Mouse (Mus musculus): ENCODE data around the gene Rufy3. TPM values are rescaled to one million over a fixed set of nuclear protein-coding genes. Genes with fewer than 3 reads are reported as not detected.

Gene Rufy3
- polyA plus RNA-seq, 1 experiment from 2014 or later: 6.8 TPM

- Histone ChIP-seq H3K36me3 (replicated peaks; ENCODE audit: insufficient read depth, low read length) (peaks cover 11% of the 10 kb centered on the region), H3K4me1 (ENCODE audit: insufficient read depth) (0 out of 2 replicates have a peak, but pooled peaks cover 2% of the 10 kb centered on the region), H3K27ac (ENCODE audit: low read depth) (peak overlapping the region; percentile 35; the same call in 1 of the 2 replicates), H3K9me3 (ENCODE audit: low read length) (no peaks in the 10 kb centered on the region), H3K27me3 (ENCODE audit: insufficient read depth, low read length) (no peaks in the 10 kb centered on the region), H3K9ac (replicated peaks) (no peak overlapping the region), H3K4me3 (ENCODE audit: low read depth, low read length) (no peak overlapping the region), H3K4me2 (ENCODE audit: low read depth, low read length) (no peak overlapping the region)
- TF ChIP-seq CTCF (IDR thresholded peaks at IDR 0.05; ENCODE audit: low read depth) (no peak), EP300 (IDR thresholded peaks at IDR 0.05; ENCODE audit: low read depth) (no peak)
- 76% methylated on average over 5 of the region's 5 CpGs for WGBS (ENCODE audit: insufficient replicate concordance)
- DNase-seq: no peak
- no peak for ATAC-seq
Observed at GRCm38 (mm10) chr5:88631545-88631944, 66.7 kb downstream of the Rufy3 start.

- H3K4me3 ChIP-seq (ENCODE audit: low read depth, low read length): no peak overlapping the region
Observed at GRCm38 (mm10) chr5:88632463-88632862, 67.6 kb downstream of the Rufy3 start.

GRCm38 (mm10) chr5:88634076-88634475 is 69.2 kb downstream of the Rufy3 start:
- Histone ChIP-seq H3K4me3 (ENCODE audit: low read depth, low read length) (no peak overlapping the region), H3K27me3 (ENCODE audit: insufficient read depth, low read length) (no peaks in the 10 kb centered on the region), H3K9me3 (ENCODE audit: low read length) (no peaks in the 10 kb centered on the region), H3K4me2 (ENCODE audit: low read depth, low read length) (no peak overlapping the region), H3K27ac (ENCODE audit: low read depth) (no peak overlapping the region), H3K4me1 (ENCODE audit: insufficient read depth) (no peaks in the 10 kb centered on the region), H3K36me3 (replicated peaks; ENCODE audit: insufficient read depth, low read length) (peaks cover 23% of the 10 kb centered on the region), H3K9ac (replicated peaks) (no peak overlapping the region)
- TF ChIP-seq CTCF (IDR thresholded peaks at IDR 0.05; ENCODE audit: low read depth): no peak
- no peak for TF ChIP-seq EP300 (IDR thresholded peaks at IDR 0.05; ENCODE audit: low read depth)
- WGBS (ENCODE audit: insufficient replicate concordance): 84% methylated on average over 5 of the region's 5 CpGs
- no peak for ATAC-seq
- DNase-seq: no peak

More at GRCm38 (mm10) chr5:88632463-88632862, 67.6 kb downstream of the Rufy3 start:
- Histone ChIP-seq H3K27ac (ENCODE audit: low read depth) (no peak overlapping the region), H3K9me3 (ENCODE audit: low read length) (no peaks in the 10 kb centered on the region), H3K4me1 (ENCODE audit: insufficient read depth) (0 out of 2 replicates have a peak, but pooled peaks cover 2% of the 10 kb centered on the region), H3K36me3 (replicated peaks; ENCODE audit: insufficient read depth, low read length) (peaks cover 19% of the 10 kb centered on the region), H3K27me3 (ENCODE audit: insufficient read depth, low read length) (no peaks in the 10 kb centered on the region), H3K4me2 (ENCODE audit: low read depth, low read length) (no peak overlapping the region), H3K9ac (replicated peaks) (no peak overlapping the region)
- no peak for TF ChIP-seq EP300 (IDR thresholded peaks at IDR 0.05; ENCODE audit: low read depth)
- TF ChIP-seq CTCF (IDR thresholded peaks at IDR 0.05; ENCODE audit: low read depth): no peak
- ATAC-seq (0 out of 2 replicates have a peak, but pooled peaks have one; percentile 5), DNase-seq (peak; percentile 33)
- WGBS (ENCODE audit: insufficient replicate concordance): 75% methylated on average over 9 of the region's 9 CpGs

GRCm38 (mm10) chr5:88642786-88643185 is 77.9 kb downstream of the Rufy3 start:
- Histone ChIP-seq H3K27me3 (ENCODE audit: insufficient read depth, low read length) (no peaks in the 10 kb centered on the region), H3K9me3 (ENCODE audit: low read length) (no peaks in the 10 kb centered on the region), H3K9ac (replicated peaks) (no peak overlapping the region), H3K4me2 (ENCODE audit: low read depth, low read length) (no peak overlapping the region), H3K36me3 (replicated peaks; ENCODE audit: insufficient read depth, low read length) (peaks cover 42% of the 10 kb centered on the region), H3K27ac (ENCODE audit: low read depth) (peak overlapping the region; percentile 55; the same call in 1 of the 2 replicates), H3K4me1 (ENCODE audit: insufficient read depth) (no peaks in the 10 kb centered on the region; the same call in 1 of the 2 replicates), H3K4me3 (ENCODE audit: low read depth, low read length) (no peak overlapping the region)
- DNase-seq: peak; percentile 57
- TF ChIP-seq EP300 (IDR thresholded peaks at IDR 0.05; ENCODE audit: low read depth) (no peak), CTCF (IDR thresholded peaks at IDR 0.05; ENCODE audit: low read depth) (no peak)
- peak; percentile 85 for ATAC-seq
- 53% methylated on average over 9 of the region's 9 CpGs for WGBS (ENCODE audit: insufficient replicate concordance)

GRCm38 (mm10) chr5:88643491-88643890 is 78.7 kb downstream of the Rufy3 start:
- H3K9me3 ChIP-seq (ENCODE audit: low read length): no peaks in the 10 kb centered on the region
- H3K36me3 ChIP-seq (replicated peaks; ENCODE audit: insufficient read depth, low read length): peaks cover 49% of the 10 kb centered on the region
- H3K27ac ChIP-seq (ENCODE audit: low read depth): no peak overlapping the region
- TF ChIP-seq CTCF (IDR thresholded peaks at IDR 0.05; ENCODE audit: low read depth) (no peak), EP300 (IDR thresholded peaks at IDR 0.05; ENCODE audit: low read depth) (no peak)
- DNase-seq (no peak), ATAC-seq (no peak)
- 84% methylated on average over 9 of the region's 9 CpGs for WGBS (ENCODE audit: insufficient replicate concordance)
- no peak overlapping the region for H3K4me2 ChIP-seq (ENCODE audit: low read depth, low read length)
- no peaks in the 10 kb centered on the region; the same call in 1 of the 2 replicates for H3K4me1 ChIP-seq (ENCODE audit: insufficient read depth)
- H3K27me3 ChIP-seq (ENCODE audit: insufficient read depth, low read length): no peaks in the 10 kb centered on the region
- H3K9ac ChIP-seq (replicated peaks): no peak overlapping the region
- no peak overlapping the region for H3K4me3 ChIP-seq (ENCODE audit: low read depth, low read length)

- no peaks in the 10 kb centered on the region for H3K27me3 ChIP-seq (ENCODE audit: insufficient read depth, low read length)
- DNase-seq (no peak), ATAC-seq (no peak)
- H3K9me3 ChIP-seq (ENCODE audit: low read length): no peaks in the 10 kb centered on the region
- no peak for TF ChIP-seq EP300 (IDR thresholded peaks at IDR 0.05; ENCODE audit: low read depth)
- TF ChIP-seq CTCF (IDR thresholded peaks at IDR 0.05; ENCODE audit: low read depth): no peak
- no peaks in the 10 kb centered on the region; the same call in 1 of the 2 replicates for H3K4me1 ChIP-seq (ENCODE audit: insufficient read depth)
- H3K36me3 ChIP-seq (replicated peaks; ENCODE audit: insufficient read depth, low read length): peaks cover 57% of the 10 kb centered on the region
- H3K4me3 ChIP-seq (ENCODE audit: low read depth, low read length): no peak overlapping the region
- H3K27ac ChIP-seq (ENCODE audit: low read depth): no peak overlapping the region
- no peak overlapping the region for H3K4me2 ChIP-seq (ENCODE audit: low read depth, low read length)
- 77% methylated on average over 2 of the region's 2 CpGs for WGBS (ENCODE audit: insufficient replicate concordance)
- no peak overlapping the region for H3K9ac ChIP-seq (replicated peaks)
Observed at GRCm38 (mm10) chr5:88644901-88645300, 80.1 kb downstream of the Rufy3 start.

Measured in liver, postnatal 0 days (tissue).